Comparison of ENCODE assay signal across 9 mouse cellular contexts in the genomic region with DNA sequence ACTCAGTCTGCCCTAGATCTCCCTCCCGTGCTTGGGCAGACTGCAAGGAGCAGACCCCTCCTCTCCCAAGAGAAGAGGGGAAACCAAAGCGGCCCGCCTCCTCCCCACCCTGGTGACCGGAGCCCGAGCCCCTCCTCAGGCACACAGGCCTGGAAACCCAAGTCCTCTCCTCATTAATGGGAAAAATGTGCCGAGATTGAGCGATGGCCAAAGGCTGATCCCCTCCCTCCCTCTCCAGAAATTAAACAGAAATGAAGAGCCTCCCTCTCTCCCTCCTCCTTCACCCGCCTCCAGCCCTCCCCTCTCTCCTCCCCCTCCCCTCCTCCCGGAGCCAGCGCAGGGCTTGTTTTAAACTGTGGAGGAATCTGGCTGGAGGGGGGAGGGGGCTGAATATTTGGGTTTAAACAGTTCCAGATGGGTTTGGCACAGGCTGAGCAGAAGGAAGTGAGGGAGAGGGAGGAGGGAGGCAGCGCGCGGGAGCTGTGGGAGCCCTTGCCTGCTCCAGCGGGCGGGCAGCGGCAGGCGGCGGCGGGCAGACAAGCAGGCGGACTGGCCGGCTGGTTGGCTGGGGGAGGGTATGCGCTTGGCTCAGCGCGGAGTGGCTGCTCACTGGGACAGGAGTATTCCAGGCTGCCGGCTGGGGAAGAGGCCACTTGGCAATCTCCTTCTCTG. TPM values are rescaled to one million over a fixed set of nuclear protein-coding genes. Genes with fewer than 3 reads are reported as not detected.
DNase-seq lines count a peak whose midpoint lies in the region; ATAC-seq and TF ChIP-seq lines count a peak whose summit lies in the region.
"Had no signal": no experiment of that assay in that cellular context is flagged by ENCODE, and none has a peak within 500 bp of the region (broad histone marks: within the 10 kb centered on the region; RNA-seq: fewer than 3 reads in every experiment).

No protein-coding gene starts in this region.

- ATAC-seq in forebrain, embryonic 16.5 days = peak; percentile 91
- ATAC-seq in liver, embryonic 13.5 days (ENCODE audit: low read depth) = peak; percentile 39
- ATAC-seq in neural tube, embryonic 13.5 days (ENCODE audit: low read depth) = peak; percentile 86

- DNase-seq in cerebellum, adult 18-20 months = peak; percentile 57 to 61
- peak; percentile 84 to 89 for DNase-seq in heart, postnatal 10 days
- peak; percentile 84 to 91 for DNase-seq in kidney, postnatal 36 days
- no peak for DNase-seq in liver, embryonic 13.5 days
- peak; percentile 90 for DNase-seq in urinary bladder, postnatal 14 days (ENCODE audit: low spot score)

- WGBS in forebrain, embryonic 16.5 days = 0% methylated on average over 23 of the region's 25 CpGs
- WGBS in liver, embryonic 13.5 days (ENCODE audit: insufficient replicate concordance) = 4% methylated on average over 24 of the region's 25 CpGs
- WGBS in neural tube, embryonic 13.5 days = under 1% methylated on average over 24 of the region's 25 CpGs

- H3K9me3 ChIP-seq in E14TG2a.4 (ENCODE audit: low read length) = no peaks in the 10 kb centered on the region
- H3K9me3 ChIP-seq in forebrain, embryonic 16.5 days (ENCODE audit: control insufficient read depth, low read length) = no peaks in the 10 kb centered on the region
- no peaks in the 10 kb centered on the region for H3K9me3 ChIP-seq in liver, embryonic 13.5 days (replicated peaks)
- no peaks in the 10 kb centered on the region for H3K9me3 ChIP-seq in neural tube, embryonic 13.5 days

- H3K27me3 ChIP-seq in E14TG2a.4 (ENCODE audit: insufficient read depth, low read length) = peaks cover 43% of the 10 kb centered on the region
- H3K27me3 ChIP-seq in forebrain, embryonic 16.5 days (replicated peaks; ENCODE audit: control insufficient read depth, insufficient read depth, low read length) = peaks cover 4% of the 10 kb centered on the region; the same call in 1 of the 2 replicates
- peaks cover 67% of the 10 kb centered on the region for H3K27me3 ChIP-seq in liver, embryonic 13.5 days
- H3K27me3 ChIP-seq in neural tube, embryonic 13.5 days = no peaks in the 10 kb centered on the region

- intact Hi-C loops in heart, postnatal 10 days (cut with DNase I) = no loop called here

- H3K36me3 ChIP-seq in E14TG2a.4 (ENCODE audit: insufficient read depth, low read length) = peaks cover 48% of the 10 kb centered on the region
- H3K36me3 ChIP-seq in forebrain, embryonic 16.5 days (ENCODE audit: control insufficient read depth, insufficient read depth) = no peaks in the 10 kb centered on the region
- H3K36me3 ChIP-seq in liver, embryonic 13.5 days = no peaks in the 10 kb centered on the region
- peaks cover 22% of the 10 kb centered on the region for H3K36me3 ChIP-seq in neural tube, embryonic 13.5 days

- peak overlapping the region; percentile 74 for H3K4me3 ChIP-seq in E14TG2a.4 (replicated peaks; ENCODE audit: low read length)
- peak overlapping the region; percentile 42 for H3K4me3 ChIP-seq in forebrain, embryonic 16.5 days (replicated peaks; ENCODE audit: low read length)
- H3K4me3 ChIP-seq in liver, embryonic 13.5 days (replicated peaks) = peak overlapping the region; percentile 31
- H3K4me3 ChIP-seq in neural tube, embryonic 13.5 days = peak overlapping the region; percentile 38

- H3K4me1 ChIP-seq in E14TG2a.4 (replicated peaks; ENCODE audit: low read depth, low read length) = peaks cover 92% of the 10 kb centered on the region
- H3K4me1 ChIP-seq in forebrain, embryonic 16.5 days (replicated peaks; ENCODE audit: control insufficient read depth, insufficient read depth, low read length) = peaks cover 27% of the 10 kb centered on the region
- peaks cover 17% of the 10 kb centered on the region for H3K4me1 ChIP-seq in liver, embryonic 13.5 days (replicated peaks)
- H3K4me1 ChIP-seq in neural tube, embryonic 13.5 days (replicated peaks) = peaks cover 80% of the 10 kb centered on the region

- H3K27ac ChIP-seq in forebrain, embryonic 16.5 days (ENCODE audit: low read length) = peak overlapping the region; percentile 74
- H3K27ac ChIP-seq in liver, embryonic 13.5 days = no peak overlapping the region; the same call in 1 of the 2 replicates
- peak overlapping the region; percentile 86 for H3K27ac ChIP-seq in neural tube, embryonic 13.5 days (replicated peaks)

- peak overlapping the region; percentile 60 for H3K9ac ChIP-seq in forebrain, embryonic 16.5 days (replicated peaks; ENCODE audit: low read depth, low read length)
- no peak overlapping the region for H3K9ac ChIP-seq in liver, embryonic 13.5 days
- H3K9ac ChIP-seq in neural tube, embryonic 13.5 days = peak overlapping the region; percentile 70

- peak overlapping the region; percentile 73 for H3K4me2 ChIP-seq in forebrain, embryonic 16.5 days (ENCODE audit: low read length)
- peak overlapping the region; percentile 48 for H3K4me2 ChIP-seq in liver, embryonic 13.5 days
- peak overlapping the region; percentile 62 for H3K4me2 ChIP-seq in neural tube, embryonic 13.5 days

- TF ChIP-seq CTCF in E14TG2a.4 (conservative IDR thresholded peaks at IDR 0.05; ENCODE audit: low read length) = no peak

RNA-seq across cellular contexts. Expression of gene Ephb3, which starts 6.2 kb away (rescaled TPM):
- polyA plus RNA-seq in forebrain, embryonic 16.5 days (2015; fragmentation: Nextera tagmentation; extraction: Ambion mirVana) = 6.5 and 7.0 TPM in 2 replicates
- total RNA-seq in heart, postnatal 10 days (2021) = 10 to 100 TPM in 1 of 2 experiments, 1 to 10 TPM in 1; 8.4 to 11.7 TPM
- 0.91 and 1.0 TPM in 2 replicates for polyA plus RNA-seq in liver, embryonic 13.5 days (2015; fragmentation: Nextera tagmentation; extraction: Ambion mirVana)
- 13.5 and 14.5 TPM in 2 replicates for polyA plus RNA-seq in neural tube, embryonic 13.5 days (2015; fragmentation: Nextera tagmentation; extraction: Ambion mirVana)

RNA-seq across cellular contexts. Expression of gene Teddm3, which starts 57.0 kb away (rescaled TPM):
- not detected in 2 replicates for polyA plus RNA-seq in forebrain, embryonic 16.5 days (2015; fragmentation: Nextera tagmentation; extraction: Ambion mirVana)
- not detected for total RNA-seq in heart, postnatal 10 days (2021)
- not detected in 2 replicates for polyA plus RNA-seq in liver, embryonic 13.5 days (2015; fragmentation: Nextera tagmentation; extraction: Ambion mirVana)
- not detected in 2 replicates for polyA plus RNA-seq in neural tube, embryonic 13.5 days (2015; fragmentation: Nextera tagmentation; extraction: Ambion mirVana)
- total RNA-seq: MEL had no signal

Comparison
In these comparisons a context has a peak if more than half of its experiments do, and no peak if none do; other contexts are left out.
1. ATAC-seq: peak in every context shown above with its lines; median percentile 91 in forebrain, embryonic 16.5 days; 86 in neural tube, embryonic 13.5 days; 39 in liver, embryonic 13.5 days.